Mouse (Mus musculus) gastrocnemius, adult 2 months (tissue): ENCODE data around the gene Sec31b. TPM values are rescaled to one million over a fixed set of nuclear protein-coding genes. Genes with fewer than 3 reads are reported as not detected.

ENCODE experiments used
- DNase-seq: peaks from one replicate; pipeline ENCODE4 v3.0.0; 2022
- H3K27ac ChIP-seq: fragments of 200-600 bp; 2 replicates; pipeline ENCODE4 v1.8.1; 2022; ENCODE audit warnings: mild to moderate bottlenecking
- H3K4me3 ChIP-seq: fragments of 200-600 bp; 2 replicates; pipeline ENCODE4 v1.8.1; 2022; ENCODE audit warnings: mild to moderate bottlenecking, moderate library complexity
- CTCF ChIP-seq: fragments of 200-600 bp; IDR thresholded peaks from 2 replicates; pipeline ENCODE4 v1.8.1; 2022; ENCODE audit warnings: antibody characterized with exemption, mild to moderate bottlenecking, moderate library complexity
- intact Hi-C: fragments of 180-260 bp; cut with DNase I; formaldehyde crosslinking; loops from one replicate; pipeline ENCODE4 v1.15.1; 2025
- total RNA-seq, 2 experiments: library from RNA; stranded (reverse); gene quantifications; 2 replicates each; pipeline ENCODE4 v1.2.3; 2021

Gene Sec31b
- total RNA-seq, 2 experiments from 2014 or later, result 19.0 to 21.9 TPM

DNA sequence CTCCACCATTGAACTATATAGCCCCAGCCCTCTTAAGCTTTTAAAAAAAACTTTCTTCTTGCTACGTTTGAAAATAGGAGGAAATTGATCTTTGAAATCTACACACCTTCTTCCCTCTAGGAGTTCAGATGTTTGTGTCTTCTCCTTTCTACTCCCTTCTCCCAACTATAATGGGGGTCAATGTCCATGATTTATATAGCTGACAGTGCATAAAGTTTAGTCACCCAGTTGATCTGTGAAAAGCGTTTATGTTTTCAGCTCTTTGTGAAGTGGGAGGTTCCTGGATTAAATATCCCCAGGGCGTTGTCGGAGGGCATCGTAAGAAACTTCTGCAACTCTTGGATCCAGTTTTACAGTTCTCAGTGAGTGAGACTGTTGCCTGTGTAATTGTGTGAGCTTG lies 45.4 kb downstream of the Sec31b start:
- intact Hi-C loops, result no loop called here
- no peak for DNase-seq
- Histone ChIP-seq H3K27ac (no peak overlapping the region), H3K4me3 (no peak overlapping the region)
- TF ChIP-seq CTCF, result no peak

DNA sequence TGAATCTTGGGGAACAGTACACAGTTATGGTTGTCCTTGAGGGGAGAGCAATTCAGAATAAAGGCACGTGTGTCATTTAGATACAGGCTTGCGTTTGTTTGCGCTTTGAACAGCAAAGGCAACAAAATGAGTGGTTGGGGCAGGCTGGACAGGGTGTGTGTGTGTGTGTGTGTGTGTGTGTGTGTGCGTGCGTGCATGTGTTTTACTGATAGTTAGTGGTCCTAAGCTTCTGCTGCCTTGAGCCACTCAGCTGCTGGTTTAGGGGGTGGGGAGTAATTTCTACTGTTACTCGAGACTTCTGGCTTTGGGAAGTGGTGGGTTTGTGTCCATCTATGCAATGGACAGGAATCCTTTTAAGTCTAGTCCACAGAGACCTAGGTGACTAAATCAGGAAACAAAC lies 46.7 kb downstream of the Sec31b start:
- Histone ChIP-seq H3K27ac (no peak overlapping the region), H3K4me3 (no peak overlapping the region)
- intact Hi-C loops, result no loop called here
- DNase-seq, result no peak
- no peak for TF ChIP-seq CTCF

GRCm38 (mm10) chr19:44496941-44497340 lies 48.7 kb downstream of the Sec31b start:
- intact Hi-C loops, result no loop called here
- H3K27ac ChIP-seq, result no peak overlapping the region
- DNase-seq, result no peak
- TF ChIP-seq CTCF, result no peak
- H3K4me3 ChIP-seq, result no peak overlapping the region

DNA sequence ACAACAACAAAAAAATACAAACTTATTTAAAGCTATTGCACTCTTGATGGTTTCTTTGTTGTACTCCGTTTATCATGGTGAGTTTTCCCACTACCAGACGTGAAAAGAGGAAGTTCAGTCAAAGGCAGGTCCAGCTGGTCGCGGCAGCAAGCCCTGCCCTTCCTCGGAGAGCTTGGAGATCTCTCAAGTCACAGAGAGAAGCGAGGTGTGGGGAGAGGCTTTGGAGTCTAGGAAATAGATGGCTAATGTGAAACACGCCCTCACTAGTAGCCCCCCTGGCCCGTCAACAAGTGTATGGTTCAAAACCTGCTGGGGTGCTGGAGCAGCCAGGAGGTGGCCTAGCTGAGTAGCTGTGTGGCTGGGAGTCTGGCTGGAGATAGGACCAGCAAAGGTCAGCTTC lies 49.2 kb downstream of the Sec31b start:
- DNase-seq, result no peak
- intact Hi-C loops, result no loop called here
- H3K27ac ChIP-seq, result no peak overlapping the region
- no peak overlapping the region for H3K4me3 ChIP-seq
- no peak for TF ChIP-seq CTCF

GRCm38 (mm10) chr19:44493128-44493527 lies 52.5 kb downstream of the Sec31b start, which contains the start of gene Wnt8b:
TSS of gene Wnt8b (plus strand) at chr19:44493472.
- no peak for DNase-seq
- H3K4me3 ChIP-seq, result no peak within 1 kb of the TSS
- intact Hi-C loops, result no loop called here
- no peak within 1 kb of the TSS for H3K27ac ChIP-seq
- no peak for TF ChIP-seq CTCF

DNA sequence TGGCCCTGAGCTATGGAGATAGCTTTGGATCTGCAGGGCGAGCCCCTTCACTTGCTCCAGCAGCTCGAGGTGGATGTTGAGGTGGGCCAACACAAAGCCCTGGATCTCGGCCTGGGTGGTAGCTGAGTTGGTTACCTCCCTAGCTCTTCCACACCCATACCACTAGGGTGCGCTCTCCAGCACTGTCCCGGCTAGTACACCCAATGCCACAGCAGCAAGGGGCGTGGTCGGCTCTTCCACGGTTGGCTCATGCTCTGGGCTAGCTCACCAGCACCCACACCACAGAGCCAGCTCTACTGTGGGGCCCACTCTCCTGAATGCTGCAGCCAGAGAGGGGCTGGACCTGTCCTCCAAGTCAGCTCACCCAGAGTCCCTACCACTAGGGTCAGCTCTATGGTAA lies 58.4 kb downstream of the Sec31b start:
- DNase-seq, result peak; percentile 74
- intact Hi-C loops, result no loop called here
- H3K27ac ChIP-seq, result no peak overlapping the region
- TF ChIP-seq CTCF, result peak; percentile 70
- no peak overlapping the region for H3K4me3 ChIP-seq

GRCm38 (mm10) chr19:44476541-44476940 lies 69.1 kb downstream of the Sec31b start:
- no peak for DNase-seq
- no peak overlapping the region for H3K4me3 ChIP-seq
- TF ChIP-seq CTCF, result peak; percentile 25; the same call in 1 of the 2 replicates
- no peak overlapping the region for H3K27ac ChIP-seq
- intact Hi-C loops, result loop anchor here (5.0 kb wide), 1 partner anchor 66 kb away; no protein-coding TSS in a partner anchor

GRCm38 (mm10) chr19:44475268-44475667 lies 70.4 kb downstream of the Sec31b start:
- Histone ChIP-seq H3K27ac (no peak overlapping the region), H3K4me3 (no peak overlapping the region)
- TF ChIP-seq CTCF, result no peak
- intact Hi-C loops, result loop anchor here (2.0 to 5.0 kb wide), 2 partner anchors 67 to 100 kb away; no protein-coding TSS in a partner anchor
- no peak for DNase-seq

GRCm38 (mm10) chr19:44474158-44474557 lies 71.5 kb downstream of the Sec31b start:
- intact Hi-C loops, result loop anchor here (2.0 kb wide), 1 partner anchor 99 kb away; no protein-coding TSS in a partner anchor
- H3K4me3 ChIP-seq, result no peak overlapping the region
- H3K27ac ChIP-seq, result no peak overlapping the region
- peak; percentile 92 for DNase-seq
- peak; percentile 100 for TF ChIP-seq CTCF

Other genes starting within 250 kb of the Sec31b start
- under 1 TPM in 1 of 2 experiments, not detected in 1; 0.13 TPM for gene Scd4, start 212.8 kb downstream of the Sec31b start, total RNA-seq
- gene Scd1, start 138.0 kb downstream of the Sec31b start, total RNA-seq, result 10 to 100 TPM; 10.9 to 33.9 TPM
- not detected for gene Wnt8b, start 52.4 kb downstream of the Sec31b start, total RNA-seq
- gene Gm20538, start 7.0 kb upstream of the Sec31b start, total RNA-seq, result not detected
- 1,000 to 10,000 TPM in 1 of 2 experiments, 100 to 1,000 TPM in 1; 866 to 1,200 TPM for gene Ndufb8, start 9.6 kb upstream of the Sec31b start, total RNA-seq
- 100 to 1,000 TPM; 100 to 116 TPM for gene Hif1an, start 17.0 kb upstream of the Sec31b start, total RNA-seq
- gene Pax2, start 210.2 kb upstream of the Sec31b start, total RNA-seq, result not detected